Mouse (Mus musculus): ENCODE measurements around the gene Rgs16.

- TF ChIP-seq USF1 (IDR thresholded peaks at IDR 0.05; ENCODE audit: low read depth): no peak
- TF ChIP-seq CTCF (IDR thresholded peaks at IDR 0.05; ENCODE audit: control insufficient read depth, insufficient read depth, insufficient read length): no peak
Measured at GRCm38 (mm10) chr1:153740145-153740544, at the start of gene Rgs16.

Data from C2C12 (cell line).